Mouse (Mus musculus) spleen, postnatal 36 days (tissue): Measurements from ENCODE around the gene Ptprm.

Experiments
- DNase-seq, 2 experiments: peaks; one replicate each; pipeline ENCODE4 v3.0.0; 2022; ENCODE audit warnings: low spot score in 2 of 2, mixed read lengths in 1 of 2

Gene Ptprm

GRCm38 (mm10) chr17:67215326-67215725 is 138.9 kb downstream of the Ptprm start:
- DNase-seq, result no peak

GRCm38 (mm10) chr17:67213711-67214110 is 140.5 kb downstream of the Ptprm start:
- DNase-seq, result no peak

- DNase-seq, result no peak
Measured at GRCm38 (mm10) chr17:67209676-67210344, 144.4 kb downstream of the Ptprm start.

- no peak for DNase-seq
Measured at GRCm38 (mm10) chr17:67208600-67208999, 145.7 kb downstream of the Ptprm start.

GRCm38 (mm10) chr17:67206984-67207383 is 147.3 kb downstream of the Ptprm start:
- no peak for DNase-seq

GRCm38 (mm10) chr17:67201151-67201550 is 153.1 kb downstream of the Ptprm start:
- no peak for DNase-seq

GRCm38 (mm10) chr17:67193728-67194127 is 160.5 kb downstream of the Ptprm start:
- no peak for DNase-seq

GRCm38 (mm10) chr17:67188514-67188913 is 165.7 kb downstream of the Ptprm start:
- no peak for DNase-seq

- DNase-seq, result no peak
Measured at GRCm38 (mm10) chr17:67186879-67187278, 167.4 kb downstream of the Ptprm start.

GRCm38 (mm10) chr17:67185942-67186341 is 168.3 kb downstream of the Ptprm start:
- DNase-seq, result no peak

GRCm38 (mm10) chr17:67179446-67179845 is 174.8 kb downstream of the Ptprm start:
- no peak for DNase-seq

GRCm38 (mm10) chr17:67178686-67179265 is 175.5 kb downstream of the Ptprm start:
- DNase-seq, result no peak

- no peak for DNase-seq
Measured at GRCm38 (mm10) chr17:67175836-67176235, 178.4 kb downstream of the Ptprm start.

GRCm38 (mm10) chr17:67171353-67171752 is 182.9 kb downstream of the Ptprm start:
- DNase-seq, result no peak

GRCm38 (mm10) chr17:67170696-67171095 is 183.6 kb downstream of the Ptprm start:
- no peak for DNase-seq

- DNase-seq, result no peak
Measured at GRCm38 (mm10) chr17:67165876-67166275, 188.4 kb downstream of the Ptprm start.

- DNase-seq, result no peak
Measured at GRCm38 (mm10) chr17:67159611-67160010, 194.6 kb downstream of the Ptprm start.

GRCm38 (mm10) chr17:67157089-67157752 is 197.0 kb downstream of the Ptprm start:
- DNase-seq, result no peak

GRCm38 (mm10) chr17:67152218-67152617 is 202.0 kb downstream of the Ptprm start:
- no peak for DNase-seq

GRCm38 (mm10) chr17:67150441-67150840 is 203.8 kb downstream of the Ptprm start:
- no peak for DNase-seq

GRCm38 (mm10) chr17:67142183-67142756 is 212.0 kb downstream of the Ptprm start:
- no peak for DNase-seq

GRCm38 (mm10) chr17:67140502-67140901 is 213.8 kb downstream of the Ptprm start:
- no peak for DNase-seq

GRCm38 (mm10) chr17:67138981-67139380 is 215.3 kb downstream of the Ptprm start:
- no peak for DNase-seq
